Mouse (Mus musculus) forebrain, embryonic 16.5 days (tissue): ENCODE data around the gene Adgrg7. TPM values are rescaled to one million over a fixed set of nuclear protein-coding genes. Genes with fewer than 3 reads are reported as not detected.

Experiments
- ATAC-seq: fragments of 200-750 bp; cut with Nextera tagmentation; 2 replicates; pipeline ENCODE4 v1.8.0; 2017; ENCODE audit warnings: mild to moderate bottlenecking, moderate library complexity
- H3K27ac ChIP-seq: fragments of 300-500 bp; sonication (generic); 2 replicates; pipeline ENCODE4 v1.5.1; 2014; ENCODE audit warnings: low read length, control low read depth
- H3K27me3 ChIP-seq: fragments of 300-500 bp; sonication (generic); replicated peaks from 2 replicates; pipeline ENCODE4 v1.6.1; 2014; ENCODE audit warnings: low read length; ENCODE audit not compliant: control insufficient read depth, insufficient read depth
- H3K36me3 ChIP-seq: fragments of 300-500 bp; sonication (generic); 2 replicates; pipeline ENCODE4 v1.6.1; 2014; ENCODE audit not compliant: control insufficient read depth, insufficient read depth
- H3K4me1 ChIP-seq: fragments of 300-500 bp; sonication (generic); replicated peaks from 2 replicates; pipeline ENCODE4 v1.6.1; 2014; ENCODE audit warnings: low read length; ENCODE audit not compliant: control insufficient read depth, insufficient read depth
- H3K4me2 ChIP-seq: fragments of 300-500 bp; sonication (generic); 2 replicates; pipeline ENCODE4 v1.6.1; 2014; ENCODE audit warnings: mild to moderate bottlenecking, low read length, control low read depth
- H3K4me3 ChIP-seq: fragments of 300-500 bp; sonication (generic); replicated peaks from 2 replicates; pipeline ENCODE4 v1.5.1; 2014; ENCODE audit warnings: mild to moderate bottlenecking, low read length, control low read depth
- H3K9ac ChIP-seq: fragments of 300-500 bp; sonication (generic); replicated peaks from 2 replicates; pipeline ENCODE4 v1.6.1; 2014; ENCODE audit warnings: low read depth, low read length, control low read depth
- H3K9me3 ChIP-seq: fragments of 300-500 bp; sonication (generic); 2 replicates; pipeline ENCODE4 v1.6.1; 2016; ENCODE audit warnings: low read length; ENCODE audit not compliant: control insufficient read depth
- WGBS: fragments of 180-500 bp; shearing (Covaris S2); extraction: QIAGEN DNeasy Blood & Tissue Kit; methylation state at CpG from one replicate; pipeline ENCODE4 v1.1.7; 2014; 5-methylcytosine and 5-hydroxymethylcytosine counted together
- polyA plus RNA-seq: library from polyadenylated mRNA; unstranded; fragments of >200 nt; fragmentation: Nextera tagmentation; extraction: Ambion mirVana; gene quantifications from 2 replicates; pipeline ENCODE4 v1.2.1, GENCODE M21; 2015

Adgrg7 gene
- polyA plus RNA-seq, 1 experiment from 2014 or later, result not detected

DNA sequence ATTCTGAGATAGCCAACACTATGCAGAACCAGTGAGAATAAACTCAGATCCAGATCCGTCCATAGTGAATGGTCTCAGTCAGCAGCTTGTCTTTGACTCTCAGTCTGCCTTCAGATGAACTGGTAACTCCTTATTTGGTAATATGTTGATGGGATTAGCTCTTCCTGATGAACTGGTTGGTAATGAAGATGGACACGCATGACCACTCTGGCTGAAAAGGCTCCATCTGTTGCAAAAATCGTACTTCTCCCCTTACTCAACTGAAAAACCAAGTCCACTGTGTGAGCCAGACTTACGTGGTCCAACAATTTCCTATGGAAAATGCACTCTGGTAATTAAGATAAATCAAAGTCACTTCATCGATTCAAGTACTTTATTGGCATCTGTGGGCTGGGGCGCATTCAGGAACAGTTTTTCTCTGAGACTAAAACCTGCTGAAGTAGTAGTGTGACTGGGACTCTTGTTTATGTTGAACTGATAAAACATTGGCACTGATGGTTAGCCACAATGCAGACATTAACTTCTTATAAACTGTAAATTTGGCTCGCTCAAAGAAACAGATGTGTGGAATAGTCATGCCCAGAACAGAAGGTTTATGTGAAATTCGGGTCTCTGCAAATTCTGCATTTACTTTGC is 114.5 kb downstream of the Adgrg7 start:
- Histone ChIP-seq H3K27ac (no peak overlapping the region), H3K9ac (no peak overlapping the region), H3K9me3 (no peaks in the 10 kb centered on the region), H3K4me1 (no peaks in the 10 kb centered on the region), H3K4me3 (no peak overlapping the region), H3K36me3 (peaks cover 11% of the 10 kb centered on the region), H3K4me2 (no peak overlapping the region), H3K27me3 (no peaks in the 10 kb centered on the region)
- WGBS, result 70% methylated on average over 8 of the region's 8 CpGs
- ATAC-seq, result no peak; the same call in 1 of the 2 replicates

- H3K9ac ChIP-seq, result no peak overlapping the region
- no peaks in the 10 kb centered on the region for H3K36me3 ChIP-seq
- no peaks in the 10 kb centered on the region for H3K27me3 ChIP-seq
- peak; percentile 84 for ATAC-seq
- no peaks in the 10 kb centered on the region for H3K4me1 ChIP-seq
- H3K9me3 ChIP-seq, result no peaks in the 10 kb centered on the region
- H3K4me3 ChIP-seq, result no peak overlapping the region
- H3K4me2 ChIP-seq, result no peak overlapping the region
- WGBS, result 75% methylated on average over 4 of the region's 4 CpGs
- H3K27ac ChIP-seq, result no peak overlapping the region
Observed at GRCm38 (mm10) chr16:56677146-56677545, 118.5 kb downstream of the Adgrg7 start.

Other genes starting within 250 kb of the Adgrg7 start
- gene Tfg, start 78.4 kb downstream of the Adgrg7 start, polyA plus RNA-seq, result 150 and 156 TPM in 2 replicates
- 3.7 and 4.5 TPM in 2 replicates for gene Tmem45a, start 90.3 kb upstream of the Adgrg7 start, polyA plus RNA-seq
- gene Lnp1, start 132.2 kb upstream of the Adgrg7 start, polyA plus RNA-seq, result 0.79 TPM in 1 of 2 replicates, not detected in the other